8 mouse cellular contexts compared by ENCODE assay signal in the genomic region with DNA sequence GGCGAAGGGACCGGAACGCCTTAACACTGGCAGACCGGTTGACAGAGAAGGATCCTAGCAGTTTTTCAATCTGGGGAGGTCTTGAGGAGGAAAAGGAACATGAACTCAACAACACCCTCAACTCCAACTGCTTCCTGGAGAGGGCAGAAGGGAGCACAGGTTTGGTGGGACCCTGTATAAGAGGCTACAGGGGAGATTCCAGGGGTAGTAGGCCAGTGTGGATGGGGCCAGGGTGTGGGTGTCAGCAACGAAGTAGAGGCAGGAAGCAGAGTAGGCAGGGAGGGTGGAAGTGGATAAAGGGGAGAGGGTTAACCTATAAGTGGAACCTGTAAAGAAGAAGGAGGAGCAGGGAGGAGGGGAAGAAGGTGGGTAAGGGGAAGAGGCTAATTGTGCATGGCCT. TPM values are rescaled to one million over a fixed set of nuclear protein-coding genes. Genes with fewer than 3 reads are reported as not detected.
A peak's percentile ranks its signal among the peaks of the same experiment; 100 is the strongest.
DNase-seq lines count a peak whose midpoint lies in the region; ATAC-seq and TF ChIP-seq lines count a peak whose summit lies in the region.

No protein-coding gene starts in this region.

- H3K4me2 ChIP-seq in kidney, embryonic 14.5 days (replicated peaks; ENCODE audit: low read depth, low read length), result no peak overlapping the region
- peak overlapping the region; percentile 77 for H3K4me2 ChIP-seq in liver, embryonic 12.5 days

- TF ChIP-seq POLR2A in thymus, adult 2 months (IDR thresholded peaks at IDR 0.05; ENCODE audit: control insufficient read depth, extremely low read depth, insufficient read depth, low read length, poor library complexity), result no peak
- TF ChIP-seq POLR2A in cerebellum, adult 2 months (IDR thresholded peaks at IDR 0.05; ENCODE audit: borderline replicate concordance, insufficient read depth, low read length), result no peak

- H3K27ac ChIP-seq in kidney, embryonic 14.5 days (ENCODE audit: low read depth, low read length), result peak overlapping the region; percentile 91
- peak overlapping the region; percentile 99 for H3K27ac ChIP-seq in forebrain, embryonic 10.5 days
- H3K27ac ChIP-seq in liver, embryonic 12.5 days, result peak overlapping the region; percentile 95
- H3K27ac ChIP-seq in thymus, adult 2 months (ENCODE audit: control insufficient read depth, insufficient read depth, low read length), result no peak overlapping the region
- H3K27ac ChIP-seq in cerebellum, adult 2 months (ENCODE audit: insufficient read depth, low read length), result no peak overlapping the region

- WGBS in kidney, embryonic 14.5 days, result 64% methylated on average over 5 of the region's 5 CpGs
- 60% methylated on average over 5 of the region's 5 CpGs for WGBS in forebrain, embryonic 10.5 days
- 76% methylated on average over 5 of the region's 5 CpGs for WGBS in liver, embryonic 12.5 days (ENCODE audit: insufficient replicate concordance)
- WGBS in thymus, adult 2 months, result 84% methylated on average over 5 of the region's 5 CpGs
- WGBS in cerebellum, adult 2 months, result 84% methylated on average over 5 of the region's 5 CpGs

- H3K4me1 ChIP-seq in kidney, embryonic 14.5 days (ENCODE audit: control insufficient read depth, insufficient read depth, low read length), result no peaks in the 10 kb centered on the region
- H3K4me1 ChIP-seq in forebrain, embryonic 10.5 days, result peaks cover 35% of the 10 kb centered on the region
- peaks cover 33% of the 10 kb centered on the region for H3K4me1 ChIP-seq in liver, embryonic 12.5 days
- peaks cover 6% of the 10 kb centered on the region; the same call in 1 of the 2 replicates for H3K4me1 ChIP-seq in thymus, adult 2 months (replicated peaks; ENCODE audit: control insufficient read depth, insufficient read depth, low read length)
- H3K4me1 ChIP-seq in cerebellum, adult 2 months (ENCODE audit: control insufficient read depth, insufficient read depth, low read length), result no peaks in the 10 kb centered on the region

- no peaks in the 10 kb centered on the region for H3K9me3 ChIP-seq in kidney, embryonic 14.5 days (ENCODE audit: control insufficient read depth, low read length)
- H3K9me3 ChIP-seq in forebrain, embryonic 10.5 days, result no peaks in the 10 kb centered on the region
- no peaks in the 10 kb centered on the region for H3K9me3 ChIP-seq in liver, embryonic 12.5 days (replicated peaks)

- ATAC-seq in kidney, embryonic 14.5 days (ENCODE audit: low FRiP score, low TSS enrichment), result peak; percentile 38
- no peak for ATAC-seq in liver, embryonic 12.5 days

- H3K36me3 ChIP-seq in kidney, embryonic 14.5 days (ENCODE audit: control insufficient read depth, insufficient read depth, low read length), result no peaks in the 10 kb centered on the region
- no peaks in the 10 kb centered on the region for H3K36me3 ChIP-seq in forebrain, embryonic 10.5 days (replicated peaks)
- no peaks in the 10 kb centered on the region for H3K36me3 ChIP-seq in liver, embryonic 12.5 days
- H3K36me3 ChIP-seq in thymus, adult 2 months (ENCODE audit: control insufficient read depth, insufficient read depth, low read length), result no peaks in the 10 kb centered on the region

- H3K27me3 ChIP-seq in kidney, embryonic 14.5 days (ENCODE audit: control insufficient read depth, insufficient read depth, low read length), result no peaks in the 10 kb centered on the region
- no peaks in the 10 kb centered on the region for H3K27me3 ChIP-seq in forebrain, embryonic 10.5 days (ENCODE audit: poor library complexity, severe bottlenecking)
- H3K27me3 ChIP-seq in liver, embryonic 12.5 days (replicated peaks), result no peaks in the 10 kb centered on the region
- H3K27me3 ChIP-seq in thymus, adult 2 months (ENCODE audit: control insufficient read depth, insufficient read depth, low read length), result no peaks in the 10 kb centered on the region
- no peaks in the 10 kb centered on the region; the same call in 1 of the 2 replicates for H3K27me3 ChIP-seq in cerebellum, adult 2 months (ENCODE audit: control insufficient read depth, insufficient read depth, low read length)

- no peak for TF ChIP-seq CTCF in thymus, adult 2 months (IDR thresholded peaks at IDR 0.05; ENCODE audit: borderline replicate concordance, control insufficient read depth, extremely low read depth, insufficient read depth, low read length, poor library complexity)
- TF ChIP-seq CTCF in cerebellum, adult 2 months (IDR thresholded peaks at IDR 0.05; ENCODE audit: borderline replicate concordance, insufficient read depth, low read depth, low read length), result no peak

- DNase-seq in kidney, postnatal 25 days, result no peak
- DNase-seq in forebrain, embryonic 10.5 days (ENCODE audit: extremely low spot score, low spot score), result peak; percentile 41
- DNase-seq in thymus, adult 2 months, result peak; percentile 32
- DNase-seq in layer of hippocampus, postnatal 25 days (ENCODE audit: extremely low spot score in 1 of 2, low spot score in 1 of 2), result no peak
- DNase-seq in cerebellum, adult 2 months, result no peak
- DNase-seq in right cerebral cortex, postnatal 4 days, result no peak

- H3K9ac ChIP-seq in kidney, embryonic 14.5 days (ENCODE audit: low read depth, low read length), result no peak overlapping the region
- peak overlapping the region; percentile 77 for H3K9ac ChIP-seq in liver, embryonic 12.5 days

- H3K4me3 ChIP-seq in kidney, embryonic 14.5 days (ENCODE audit: low read length), result no peak overlapping the region
- H3K4me3 ChIP-seq in forebrain, embryonic 10.5 days, result peak overlapping the region; percentile 57
- H3K4me3 ChIP-seq in liver, embryonic 12.5 days, result no peak overlapping the region
- no peak overlapping the region for H3K4me3 ChIP-seq in thymus, adult 2 months (ENCODE audit: control insufficient read depth, insufficient read depth, low read length)
- no peak overlapping the region for H3K4me3 ChIP-seq in cerebellum, adult 2 months (replicated peaks; ENCODE audit: insufficient read depth, low read depth, low read length)

RNA-seq across cellular contexts. Expression of a gene that starts 1.4 kb away (rescaled TPM):
- polyA plus RNA-seq in kidney, embryonic 14.5 days (2014; fragmentation: Nextera tagmentation; extraction: Ambion mirVana), result 2.4 and 2.6 TPM in 2 replicates
- polyA plus RNA-seq in forebrain, embryonic 10.5 days (2016; fragmentation: Nextera tagmentation; extraction: Ambion mirVana), result 0.97 and 1.8 TPM in 2 replicates
- polyA plus RNA-seq in liver, embryonic 12.5 days (2016; fragmentation: Nextera tagmentation; extraction: Ambion mirVana), result 0.59 and 0.75 TPM in 2 replicates
- 60.3 and 64.6 TPM in 2 replicates for polyA plus RNA-seq in thymus, adult 2 months (2012; rRNA removed)
- 10 to 100 TPM; 17.6 to 19.5 TPM for total RNA-seq in layer of hippocampus, postnatal 25 days (2021)
- 2.4 and 3.6 TPM in 2 replicates for polyA plus RNA-seq in cerebellum, adult 2 months (2012; rRNA removed)

RNA-seq across cellular contexts. Expression of a gene that starts 11.6 kb away (rescaled TPM):
- polyA plus RNA-seq in kidney, embryonic 14.5 days (2014; fragmentation: Nextera tagmentation; extraction: Ambion mirVana), result 6.8 and 12.6 TPM in 2 replicates
- polyA plus RNA-seq in forebrain, embryonic 10.5 days (2016; fragmentation: Nextera tagmentation; extraction: Ambion mirVana), result 5.3 and 5.6 TPM in 2 replicates
- 6.4 and 6.5 TPM in 2 replicates for polyA plus RNA-seq in liver, embryonic 12.5 days (2016; fragmentation: Nextera tagmentation; extraction: Ambion mirVana)
- 76.1 and 110 TPM in 2 replicates for polyA plus RNA-seq in thymus, adult 2 months (2012; rRNA removed)
- 1 to 10 TPM; 6.5 to 8.1 TPM for total RNA-seq in layer of hippocampus, postnatal 25 days (2021)
- not detected in 2 replicates for polyA plus RNA-seq in cerebellum, adult 2 months (2012; rRNA removed)

RNA-seq across cellular contexts. Expression of a gene that starts 16.0 kb away (rescaled TPM):
- polyA plus RNA-seq in kidney, embryonic 14.5 days (2014; fragmentation: Nextera tagmentation; extraction: Ambion mirVana), result 11.7 and 35.9 TPM in 2 replicates
- 9.4 and 11.1 TPM in 2 replicates for polyA plus RNA-seq in forebrain, embryonic 10.5 days (2016; fragmentation: Nextera tagmentation; extraction: Ambion mirVana)
- 8.3 and 14.2 TPM in 2 replicates for polyA plus RNA-seq in liver, embryonic 12.5 days (2016; fragmentation: Nextera tagmentation; extraction: Ambion mirVana)
- polyA plus RNA-seq in thymus, adult 2 months (2012; rRNA removed), result 670 and 733 TPM in 2 replicates
- 10 to 100 TPM; 51.7 to 65.0 TPM for total RNA-seq in layer of hippocampus, postnatal 25 days (2021)
- 2.9 TPM in 1 of 2 replicates, not detected in the other for polyA plus RNA-seq in cerebellum, adult 2 months (2012; rRNA removed)

RNA-seq across cellular contexts. Expression of a gene that starts 16.8 kb away (rescaled TPM):
- polyA plus RNA-seq in kidney, embryonic 14.5 days (2014; fragmentation: Nextera tagmentation; extraction: Ambion mirVana), result 2.9 and 7.8 TPM in 2 replicates
- 1.8 and 5.8 TPM in 2 replicates for polyA plus RNA-seq in forebrain, embryonic 10.5 days (2016; fragmentation: Nextera tagmentation; extraction: Ambion mirVana)
- 3.7 and 5.9 TPM in 2 replicates for polyA plus RNA-seq in liver, embryonic 12.5 days (2016; fragmentation: Nextera tagmentation; extraction: Ambion mirVana)
- polyA plus RNA-seq in thymus, adult 2 months (2012; rRNA removed), result 257 and 302 TPM in 2 replicates
- total RNA-seq in layer of hippocampus, postnatal 25 days (2021), result 100 to 1,000 TPM; 272 to 320 TPM
- polyA plus RNA-seq in cerebellum, adult 2 months (2012; rRNA removed), result 16.9 and 17.5 TPM in 2 replicates

RNA-seq across cellular contexts. Expression of a gene that starts 17.2 kb away (rescaled TPM):
- 28.1 and 88.2 TPM in 2 replicates for polyA plus RNA-seq in kidney, embryonic 14.5 days (2014; fragmentation: Nextera tagmentation; extraction: Ambion mirVana)
- 11.9 and 12.0 TPM in 2 replicates for polyA plus RNA-seq in forebrain, embryonic 10.5 days (2016; fragmentation: Nextera tagmentation; extraction: Ambion mirVana)
- 13.8 and 17.6 TPM in 2 replicates for polyA plus RNA-seq in liver, embryonic 12.5 days (2016; fragmentation: Nextera tagmentation; extraction: Ambion mirVana)
- polyA plus RNA-seq in thymus, adult 2 months (2012; rRNA removed), result 227 and 343 TPM in 2 replicates
- total RNA-seq in layer of hippocampus, postnatal 25 days (2021), result 10 to 100 TPM; 25.2 to 27.6 TPM
- polyA plus RNA-seq in cerebellum, adult 2 months (2012; rRNA removed), result 0.84 and 1.5 TPM in 2 replicates

Comparison
In these comparisons a context has a peak if more than half of its experiments do, and no peak if none do; other contexts are left out.
1. H3K27ac ChIP-seq: peak in kidney, embryonic 14.5 days (single experiment), forebrain, embryonic 10.5 days (single experiment) and liver, embryonic 12.5 days (single experiment); none in thymus, adult 2 months (single experiment) and cerebellum, adult 2 months (single experiment).
2. DNase-seq: peak in forebrain, embryonic 10.5 days (single experiment) and thymus, adult 2 months (single experiment); none in kidney, postnatal 25 days (0 of 2), layer of hippocampus, postnatal 25 days (0 of 2), cerebellum, adult 2 months (0 of 2) and right cerebral cortex, postnatal 4 days (single experiment).
3. RNA of a gene that starts 1.4 kb away (polyA plus RNA-seq): 60.3 to 64.6 TPM in thymus, adult 2 months; 2.4 to 3.6 TPM in cerebellum, adult 2 months, 2.4 to 2.6 TPM in kidney, embryonic 14.5 days, 0.97 to 1.8 TPM in forebrain, embryonic 10.5 days and 0.59 to 0.75 TPM in liver, embryonic 12.5 days; every median in the first group is over 10 times any median in the second.
4. RNA of a gene that starts 16.0 kb away (polyA plus RNA-seq): 670 to 733 TPM in thymus, adult 2 months; 11.7 to 35.9 TPM in kidney, embryonic 14.5 days, 9.4 to 11.1 TPM in forebrain, embryonic 10.5 days, 8.3 to 14.2 TPM in liver, embryonic 12.5 days and 2.9 TPM in cerebellum, adult 2 months; every median in the first group is over 10 times any median in the second.